Mouse (Mus musculus): ENCODE data around the gene Cma2.
"Not testable (repeated sequence)": the region's sequence is repeated elsewhere in the genome, so short reads cannot be mapped to it uniquely, and the experiment has no call there.

The Cma2 gene
- long read RNA-seq, experiment 1, result 0 reads
- long read RNA-seq, experiment 2, result 0 reads

DNA sequence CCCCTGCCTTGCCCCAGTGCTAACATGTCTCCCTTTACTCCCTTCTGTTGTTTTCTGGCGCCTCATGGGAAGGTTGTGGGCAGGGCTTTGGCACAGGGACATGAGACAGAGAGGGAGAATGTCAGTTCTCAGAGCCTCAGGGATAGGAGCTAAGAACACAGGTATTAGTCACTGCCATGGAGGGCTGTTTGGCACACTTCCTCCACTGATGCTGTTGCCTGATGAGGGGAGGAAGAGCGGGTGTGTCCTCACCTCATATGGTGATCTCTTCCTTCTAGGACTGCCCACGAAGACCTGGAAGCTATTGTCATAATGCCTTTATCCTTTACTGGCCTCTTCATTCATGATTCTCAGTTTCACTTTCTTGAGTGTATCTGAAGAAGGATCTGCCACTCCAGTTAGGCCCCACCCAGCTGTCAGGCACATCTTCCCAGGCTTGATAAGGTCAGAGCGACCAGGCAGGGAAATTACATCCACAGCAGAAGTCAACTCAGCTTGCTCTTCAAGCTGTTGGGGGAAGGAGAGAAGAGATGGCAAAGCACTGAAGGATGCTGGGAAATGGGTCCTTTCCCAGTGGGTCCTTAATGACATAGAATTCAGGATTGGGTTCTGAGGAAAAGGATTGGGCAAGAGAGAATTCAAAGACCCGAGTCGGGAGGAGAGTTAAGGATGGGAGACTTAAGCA lies at the start of gene Cma2:
TSS of gene Cma2 (plus strand) at position 635 of the 685 bp plus-strand sequence.
- intact Hi-C loops (cut with DNase I), result no loop called here

DNA sequence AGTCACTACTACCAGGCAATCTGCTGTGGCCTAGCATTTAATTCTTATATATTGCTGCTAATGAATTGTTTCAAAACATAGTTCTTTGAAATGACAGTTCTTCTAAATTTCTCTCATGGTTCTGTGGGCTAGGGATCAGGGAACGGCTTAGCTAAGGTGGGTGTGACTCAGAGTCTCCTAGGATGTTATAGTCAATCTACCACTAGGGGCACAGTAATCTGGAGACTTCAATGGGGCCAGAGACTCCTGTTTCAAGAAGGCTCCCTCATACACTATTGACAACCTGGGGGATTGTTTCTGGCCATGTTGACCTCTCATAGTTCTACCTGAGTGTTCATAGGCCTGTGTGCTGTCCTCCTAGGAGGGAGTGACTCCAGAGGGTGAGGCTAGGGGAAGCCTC lies 45.3 kb upstream of the Cma2 start:
- intact Hi-C loops (cut with DNase I), result no loop called here

DNA sequence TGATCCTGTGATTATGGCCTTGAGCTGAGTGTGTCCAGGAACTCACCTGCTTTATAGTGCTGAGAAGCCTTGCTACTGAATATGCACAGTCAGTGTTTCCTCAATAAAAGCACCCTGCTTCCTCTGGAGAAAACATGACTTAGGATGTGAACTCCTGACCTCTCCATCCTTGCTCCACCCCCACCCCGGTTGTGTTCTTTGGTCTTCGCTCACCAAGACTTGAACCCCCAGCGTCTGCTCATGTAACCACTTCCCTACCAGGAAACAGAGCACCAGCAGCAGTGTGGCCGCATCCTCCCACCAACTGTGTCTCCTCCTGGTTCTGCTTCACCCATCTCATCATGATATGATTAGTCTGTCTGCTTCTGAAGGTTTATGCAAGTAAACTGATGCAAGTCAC lies 37.4 kb upstream of the Cma2 start:
- intact Hi-C loops (cut with DNase I), result no loop called here

DNA sequence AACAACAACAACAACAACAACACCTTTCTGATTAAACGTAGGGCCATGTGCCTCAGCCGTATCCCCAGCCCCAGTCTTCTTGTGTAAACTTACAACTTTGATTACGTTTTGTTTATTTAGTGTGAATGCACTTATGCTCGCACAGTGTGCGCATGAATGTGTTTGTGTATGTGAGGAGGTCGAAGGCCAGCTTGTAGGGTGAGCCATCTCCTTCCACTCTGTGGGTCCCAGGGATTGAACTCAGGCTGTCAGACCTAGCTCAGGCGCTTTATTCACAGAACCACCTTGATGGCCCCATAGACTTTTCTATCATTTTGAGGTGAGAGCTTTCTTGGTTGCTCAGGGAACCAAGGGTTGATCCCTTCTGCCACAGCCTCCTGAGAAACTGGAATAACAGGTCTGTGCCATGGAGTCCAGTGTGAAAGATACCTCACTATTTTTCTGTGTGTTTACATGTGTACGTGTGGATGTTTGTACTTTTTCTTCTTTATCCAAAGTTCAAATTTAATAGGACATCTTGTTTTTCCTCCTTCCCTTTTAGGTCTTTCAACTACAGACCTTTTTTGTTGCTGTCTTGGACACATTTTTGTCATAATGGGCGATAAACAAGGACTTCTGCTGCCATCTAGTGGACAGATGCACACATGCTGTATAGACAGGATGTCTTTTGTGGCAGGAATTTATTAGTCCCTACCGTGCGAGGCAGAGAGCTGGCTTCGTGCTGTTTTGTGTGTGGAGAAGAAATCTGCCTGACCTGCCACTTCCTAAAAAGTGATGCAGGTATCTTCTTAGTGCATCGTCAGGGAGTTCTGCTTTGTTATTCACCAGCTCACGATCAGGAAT lies 32.3 kb upstream of the Cma2 start:
- intact Hi-C loops (cut with DNase I), result loop anchor here (2.0 kb wide), 1 partner anchor 40 kb away; no protein-coding TSS in a partner anchor

DNA sequence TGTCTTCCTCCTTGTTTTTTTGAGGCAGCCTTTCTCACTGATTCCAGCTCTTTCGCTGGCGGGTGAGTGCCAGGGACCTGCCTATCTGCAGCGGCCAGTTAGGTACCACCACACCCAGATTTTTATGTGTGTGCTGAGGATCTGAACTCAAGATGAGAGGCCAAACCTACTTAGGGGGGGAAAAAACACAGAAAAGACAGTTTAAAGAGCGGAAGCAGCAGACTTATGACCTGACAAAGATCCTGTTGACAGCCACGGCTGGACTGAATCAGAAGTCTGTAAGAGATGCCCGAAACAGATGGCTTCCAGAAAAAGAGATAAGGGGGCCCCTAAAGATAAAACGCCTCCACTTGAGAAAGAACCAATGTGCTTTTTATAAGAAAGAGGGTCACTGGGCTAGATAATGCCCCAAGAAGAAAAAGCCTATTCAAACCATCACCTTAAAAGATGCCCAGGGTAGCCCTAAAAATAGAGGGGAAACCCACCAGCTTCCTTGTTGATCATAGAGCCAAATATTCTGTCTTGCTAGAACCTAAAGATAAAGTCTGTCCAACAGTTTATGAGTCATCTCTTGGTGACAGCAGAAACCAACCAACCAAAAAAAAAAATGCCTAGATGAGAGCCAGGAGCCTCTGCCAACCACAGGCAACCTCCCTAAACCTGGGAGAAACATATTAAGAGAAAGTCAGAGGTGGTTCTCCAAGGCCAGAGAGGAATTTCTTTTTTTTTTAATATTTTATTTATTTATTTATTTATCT lies 28.1 kb upstream of the Cma2 start:
- intact Hi-C loops (cut with DNase I), result no loop called here

DNA sequence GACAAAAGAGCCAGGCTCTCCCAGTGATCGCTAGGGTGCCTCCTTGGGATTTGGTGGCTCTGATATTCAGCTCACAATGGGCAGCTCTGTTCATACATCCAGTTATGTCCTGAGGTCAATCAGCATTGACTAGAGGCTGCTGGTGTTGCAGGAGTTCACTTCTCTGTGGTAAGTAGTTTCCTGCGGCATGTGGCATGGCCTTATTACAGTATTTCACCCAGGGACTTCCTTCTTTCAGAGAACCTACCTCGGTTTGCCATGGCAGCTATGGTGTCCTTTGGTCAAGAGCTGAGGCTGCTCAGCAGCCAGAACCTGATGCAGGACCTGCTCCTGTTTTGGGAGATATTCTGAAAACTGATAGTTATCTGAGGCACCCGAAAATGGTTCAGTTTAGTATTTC lies 23.9 kb upstream of the Cma2 start:
- intact Hi-C loops (cut with DNase I), result no loop called here

DNA sequence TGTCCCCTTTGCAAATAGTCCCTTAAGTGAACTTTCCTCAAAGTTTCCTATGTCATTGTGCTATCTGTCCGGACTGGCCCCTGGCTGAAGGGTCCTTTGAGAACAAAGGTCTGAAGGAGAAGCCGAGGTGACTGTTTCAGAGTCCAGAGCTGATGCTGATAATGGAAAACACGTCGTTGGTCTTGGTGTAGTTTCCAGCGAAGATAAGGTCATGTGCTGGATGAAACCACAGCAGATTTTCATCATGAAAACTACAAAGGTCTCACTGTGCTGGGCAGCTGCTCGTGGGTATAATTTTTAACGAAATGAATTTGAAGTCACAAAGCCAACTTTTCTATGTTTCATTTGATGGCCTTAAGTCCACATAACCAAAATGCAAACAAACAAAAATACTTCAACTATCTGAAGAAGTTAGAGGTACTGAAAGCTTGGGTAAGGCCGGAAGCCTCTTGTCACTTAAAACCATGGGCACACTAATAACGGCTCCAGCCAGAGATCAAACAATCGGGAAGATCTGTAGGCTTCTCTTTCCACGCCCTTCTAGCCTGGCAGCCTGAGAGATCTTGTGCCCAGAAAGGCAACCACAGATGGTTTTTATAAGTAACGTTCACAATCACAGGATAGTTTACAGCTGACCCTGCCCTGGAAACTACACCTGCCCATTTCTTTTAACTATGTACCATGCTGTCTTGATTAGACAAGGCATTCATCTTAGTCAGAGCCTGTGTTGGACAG lies 21.4 kb upstream of the Cma2 start:
- intact Hi-C loops (cut with DNase I), result no loop called here

DNA sequence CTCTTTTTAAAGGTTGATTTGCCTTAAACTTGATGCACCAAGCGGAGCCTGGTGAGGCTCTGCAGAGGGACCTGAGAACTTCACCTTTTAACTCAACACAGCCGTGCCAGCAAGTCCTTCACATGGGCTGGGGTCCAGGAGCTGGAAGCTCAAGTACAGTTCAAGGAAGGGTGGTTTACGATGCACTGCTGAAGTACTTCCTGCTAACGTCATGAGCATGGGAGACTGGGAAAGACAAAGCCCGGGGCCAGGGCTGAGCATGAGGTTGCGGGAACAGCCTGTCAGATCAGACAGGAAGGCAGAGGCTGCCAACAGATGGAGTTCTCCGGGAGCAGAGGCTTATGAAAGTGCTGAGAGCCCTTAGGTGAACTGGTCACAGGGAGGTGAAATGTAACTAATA lies 17.2 kb upstream of the Cma2 start:
- intact Hi-C loops (cut with DNase I), result no loop called here

DNA sequence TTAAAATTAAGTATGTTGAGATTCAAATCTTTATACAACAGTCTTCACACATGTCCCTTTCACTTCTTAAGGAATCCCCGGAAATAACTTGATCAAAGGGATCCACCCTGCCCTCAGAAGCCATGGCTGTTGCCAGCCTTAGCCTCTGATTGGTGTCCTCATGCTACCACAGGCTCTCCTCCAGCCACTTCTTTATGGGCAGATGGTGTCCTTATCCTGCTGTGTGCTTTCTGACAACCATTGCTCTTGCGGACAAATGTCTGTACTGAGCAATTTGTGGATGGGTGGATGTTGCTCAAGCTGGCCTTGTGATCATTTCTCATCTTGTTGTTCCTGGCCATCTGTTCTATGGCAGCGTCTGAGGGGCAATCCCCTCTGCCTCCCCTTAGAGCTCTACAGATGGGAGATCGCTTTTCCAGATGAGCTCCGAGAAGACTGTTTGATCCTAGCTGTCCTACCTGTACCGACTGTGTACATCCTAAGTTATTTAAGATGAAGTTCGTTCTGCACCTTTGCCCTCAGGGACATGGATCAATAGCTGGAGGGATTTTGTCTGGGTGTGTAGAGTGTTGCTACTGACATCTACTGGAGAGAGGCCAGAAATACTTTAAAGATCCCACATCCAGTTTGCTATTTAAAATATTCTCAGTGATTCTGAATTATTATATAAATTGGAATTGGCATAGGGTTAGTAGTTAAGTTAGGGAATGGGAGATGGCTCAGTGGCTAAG lies 10.5 kb upstream of the Cma2 start:
- intact Hi-C loops (cut with DNase I), result no loop called here

DNA sequence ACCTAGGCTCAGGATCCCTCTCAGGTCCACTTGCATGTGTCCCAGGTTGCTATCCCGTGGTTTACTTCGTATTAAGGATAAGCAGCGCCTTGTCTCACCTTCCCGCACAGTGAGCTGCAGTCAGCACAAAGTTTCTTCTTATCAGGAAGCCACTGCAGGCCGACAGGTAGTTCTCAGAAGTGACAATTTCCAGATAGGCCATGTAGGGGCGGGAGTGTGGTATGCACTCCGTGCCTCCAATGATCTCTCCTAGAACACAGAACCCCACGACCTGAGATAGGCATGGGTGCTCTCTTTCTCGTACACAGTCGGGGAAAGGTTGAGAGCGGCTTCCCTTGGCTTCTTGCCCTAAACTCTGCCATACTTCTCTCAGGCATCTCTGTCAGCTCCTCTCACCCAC lies 7.2 kb upstream of the Cma2 start:
- intact Hi-C loops (cut with DNase I), result no loop called here

DNA sequence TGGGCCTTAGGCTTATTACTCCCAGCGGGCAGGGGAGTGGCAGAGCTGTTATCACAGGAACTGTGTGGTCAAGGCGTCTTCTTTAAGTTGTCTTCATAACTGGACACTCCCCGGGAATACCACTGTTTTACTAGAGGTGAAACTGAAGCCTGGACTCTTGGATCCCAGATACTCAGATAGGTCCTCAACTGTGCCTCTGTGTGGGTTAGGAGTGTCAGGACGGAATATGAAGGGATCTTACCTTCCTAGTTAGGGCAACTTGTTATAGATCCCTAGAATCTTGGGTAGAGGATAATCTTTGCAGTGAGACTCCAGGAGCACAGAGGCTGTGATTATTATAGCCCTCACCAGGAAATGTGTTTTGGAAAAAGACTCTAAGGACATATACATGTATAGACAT lies 6.2 kb upstream of the Cma2 start, which contains the start of gene Cma1:
TSS of gene Cma1 (minus strand) at position 101 of the 400 bp plus-strand sequence.
- intact Hi-C loops (cut with DNase I), result no loop called here

DNA sequence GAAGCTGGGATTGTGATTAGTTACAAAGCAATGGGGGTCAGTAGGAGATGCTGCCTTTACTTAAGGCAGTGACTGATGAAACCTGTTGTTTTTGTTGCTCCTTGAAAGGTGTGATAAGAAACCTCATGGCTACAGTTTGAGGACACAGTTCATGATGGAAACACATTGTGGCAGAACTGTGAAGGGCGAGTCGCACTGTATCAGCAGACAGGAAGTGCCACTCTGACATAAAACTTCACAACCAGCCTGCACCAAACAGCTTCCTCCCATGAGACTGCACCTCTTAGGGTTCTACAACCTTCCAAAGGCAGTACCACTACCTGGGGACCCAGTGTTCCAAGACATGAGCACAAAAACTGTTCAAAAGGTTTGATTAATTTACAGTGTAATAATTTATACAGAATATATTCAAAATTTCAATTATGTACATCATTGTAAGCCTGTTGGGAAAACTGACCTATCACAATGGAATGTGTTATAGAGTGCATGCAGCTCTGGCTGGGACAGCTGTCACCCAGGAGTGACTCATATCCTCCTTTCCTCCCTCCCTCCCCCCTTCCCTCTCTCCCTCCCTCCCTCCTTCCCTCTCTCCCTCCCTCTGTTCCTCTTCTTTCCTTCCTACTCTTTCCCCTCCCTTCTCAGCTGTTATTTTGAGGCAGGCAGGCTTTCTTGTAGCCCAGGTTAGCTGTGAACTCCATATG lies 4.4 kb upstream of the Cma2 start:
- intact Hi-C loops (cut with DNase I), result no loop called here

DNA sequence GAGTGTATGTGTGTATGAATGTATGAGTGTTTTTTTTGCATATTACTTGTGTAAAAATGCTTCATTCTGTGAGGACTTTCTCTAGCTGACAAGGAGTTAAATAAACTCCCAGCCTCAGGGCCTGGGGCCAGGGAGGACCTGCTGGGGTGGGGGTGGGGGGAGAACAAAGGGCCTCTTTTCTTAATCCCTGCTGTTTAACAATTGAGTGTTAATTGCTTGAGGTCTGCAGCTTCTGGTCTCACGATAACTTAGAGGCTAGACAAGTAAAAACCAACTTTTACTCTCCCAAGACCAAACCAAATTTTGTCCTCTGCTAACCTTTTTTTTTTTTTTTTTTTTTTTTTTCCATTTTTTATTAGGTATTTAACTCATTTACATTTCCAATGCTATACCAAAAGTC lies 12.5 kb downstream of the Cma2 start:
- intact Hi-C loops (cut with DNase I), result no loop called here

DNA sequence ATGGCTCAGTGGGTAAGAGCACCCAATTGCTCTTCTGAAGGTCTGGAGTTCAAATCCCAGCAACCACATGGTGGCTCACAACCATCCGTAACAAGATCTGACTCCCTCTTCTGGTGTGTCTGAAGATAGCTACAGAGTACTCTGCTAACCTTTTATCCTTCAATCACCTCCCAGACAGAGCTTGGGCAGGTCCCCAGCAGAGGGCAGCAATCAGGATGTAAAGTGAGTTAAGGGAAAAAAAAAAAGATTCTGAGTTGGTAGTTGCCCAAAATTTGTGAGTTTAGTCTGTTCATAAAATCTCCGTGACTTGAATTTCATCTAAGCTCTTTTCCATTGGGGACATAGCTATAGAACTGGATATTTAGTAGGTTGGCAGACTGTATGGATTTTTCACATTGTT lies 13.1 kb downstream of the Cma2 start:
- intact Hi-C loops (cut with DNase I), result not testable (repeated sequence)

DNA sequence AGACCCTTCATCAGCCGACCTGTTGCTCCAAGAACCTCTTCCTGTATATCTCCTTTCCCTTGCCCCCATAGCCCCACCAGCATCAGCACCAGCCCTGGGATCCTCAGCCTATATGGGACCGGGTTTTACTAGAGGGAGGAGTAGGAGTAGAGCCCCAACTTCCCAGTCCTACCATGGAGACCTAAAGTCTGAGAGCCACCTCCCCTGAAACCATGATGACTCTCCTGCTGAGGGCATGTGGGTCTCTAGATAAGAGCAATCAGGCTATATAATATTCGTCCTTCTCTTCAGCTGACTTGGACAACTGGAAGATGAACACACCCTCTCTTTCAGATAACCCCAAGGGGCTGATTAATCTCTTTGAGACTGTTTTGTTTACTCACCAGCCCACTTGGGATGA lies 36.7 kb downstream of the Cma2 start:
- intact Hi-C loops (cut with DNase I), result not testable (repeated sequence)

DNA sequence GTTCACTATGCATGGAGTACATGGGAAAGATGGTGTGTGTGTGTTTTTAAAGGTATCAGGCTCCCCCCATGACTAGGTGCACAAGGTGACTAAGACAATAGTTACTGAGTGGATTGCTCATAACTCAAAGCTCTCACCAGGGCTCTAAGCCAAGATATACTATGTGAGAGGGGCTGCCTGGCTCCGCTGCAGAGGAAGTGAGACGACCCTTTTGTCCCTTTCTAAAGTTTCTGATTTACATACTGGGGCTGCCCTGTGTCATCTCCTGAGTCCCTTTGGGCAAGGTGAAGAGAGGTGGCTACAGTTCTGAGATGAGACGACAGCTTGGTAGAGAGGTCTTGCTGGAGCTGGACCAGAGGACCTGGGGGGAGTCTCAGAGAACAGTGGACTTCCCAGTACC lies 62.4 kb downstream of the Cma2 start:
- intact Hi-C loops (cut with DNase I), result no loop called here

DNA sequence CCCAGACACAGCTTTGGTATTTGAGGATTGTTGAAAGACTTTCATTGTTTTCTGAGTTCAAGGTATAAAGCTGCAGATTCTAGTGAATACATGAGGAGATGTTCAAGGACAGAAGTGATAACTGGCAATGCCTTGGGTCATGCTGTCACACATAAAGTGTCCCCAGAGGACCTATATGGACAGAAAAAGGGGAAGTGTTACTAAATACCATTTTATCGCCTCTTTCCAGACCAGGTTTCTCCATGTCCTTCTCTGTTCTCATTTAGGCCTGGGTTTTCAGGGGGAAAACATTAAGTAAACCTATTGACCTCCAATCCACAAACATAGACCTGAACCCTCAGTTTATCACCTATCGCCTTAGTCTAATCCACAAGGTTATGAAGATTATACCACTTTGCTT lies 63.1 kb downstream of the Cma2 start:
- intact Hi-C loops (cut with DNase I), result no loop called here

DNA sequence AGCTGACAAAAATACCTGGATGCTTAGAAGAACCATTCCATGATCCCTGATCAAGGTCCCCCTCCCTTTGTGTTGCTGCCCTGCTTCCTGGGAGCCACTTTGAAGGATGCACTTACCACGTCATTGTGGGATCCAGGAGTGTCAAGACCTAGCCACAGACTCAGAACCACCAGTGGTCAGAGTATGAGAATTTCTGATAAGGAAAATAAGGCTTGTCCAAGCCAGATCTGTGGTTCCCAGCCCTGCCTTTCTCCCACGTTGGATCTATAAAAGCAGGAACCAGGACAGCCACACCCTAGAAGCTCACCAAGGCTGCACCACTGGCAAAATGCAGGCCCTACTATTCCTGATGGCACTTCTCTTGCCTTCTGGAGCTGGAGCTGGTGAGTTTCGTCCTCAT lies 66.9 kb downstream of the Cma2 start, which contains the start of gene Mcpt1:
TSS of gene Mcpt1 (plus strand) at position 301 of the 400 bp plus-strand sequence.
- intact Hi-C loops (cut with DNase I), result loop anchor here (2.0 kb wide), 1 partner anchor 43 kb away; no protein-coding TSS in a partner anchor

DNA sequence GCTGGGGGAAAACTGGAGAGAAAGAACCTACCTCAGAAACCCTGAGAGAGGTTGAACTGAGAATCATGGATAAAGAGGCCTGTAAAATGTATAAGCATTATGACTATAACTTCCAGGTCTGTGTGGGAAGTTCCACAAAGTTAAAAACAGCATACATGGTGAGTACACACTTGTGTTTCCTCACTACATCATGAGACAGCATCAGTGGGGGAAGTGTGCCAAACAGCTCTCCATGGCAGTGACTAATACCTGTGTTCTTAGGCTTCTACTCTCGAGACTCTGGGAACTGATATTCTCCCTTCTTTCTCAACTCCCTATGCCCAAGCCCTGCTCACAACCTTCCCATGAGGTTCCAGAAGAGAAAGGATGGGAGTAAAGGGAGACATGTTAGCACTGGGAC lies 68.7 kb downstream of the Cma2 start:
- intact Hi-C loops (cut with DNase I), result loop anchor here (2.0 kb wide), 1 partner anchor 41 kb away; no protein-coding TSS in a partner anchor

DNA sequence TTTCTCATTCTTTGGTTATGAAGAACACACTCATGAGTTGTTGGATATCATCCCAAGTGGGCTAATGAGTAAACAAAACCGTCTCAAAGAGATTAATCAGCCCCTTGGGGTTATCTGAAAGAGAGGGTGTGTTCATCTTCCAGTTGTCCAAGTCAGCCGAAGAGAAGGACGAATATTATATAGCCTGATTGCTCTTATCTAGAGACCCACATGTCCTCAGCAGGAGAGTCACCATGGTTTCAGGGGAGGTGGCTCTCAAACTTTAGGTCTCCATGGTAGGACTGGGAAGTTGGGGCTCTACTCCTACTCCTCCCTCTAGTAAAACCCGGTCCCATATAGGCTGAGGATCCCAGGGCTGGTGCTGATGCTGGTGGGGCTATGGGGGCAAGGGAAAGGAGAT lies 70.5 kb downstream of the Cma2 start:
- intact Hi-C loops (cut with DNase I), result not testable (repeated sequence)

Measured in adrenal gland (tissue).